In the genomic region with DNA sequence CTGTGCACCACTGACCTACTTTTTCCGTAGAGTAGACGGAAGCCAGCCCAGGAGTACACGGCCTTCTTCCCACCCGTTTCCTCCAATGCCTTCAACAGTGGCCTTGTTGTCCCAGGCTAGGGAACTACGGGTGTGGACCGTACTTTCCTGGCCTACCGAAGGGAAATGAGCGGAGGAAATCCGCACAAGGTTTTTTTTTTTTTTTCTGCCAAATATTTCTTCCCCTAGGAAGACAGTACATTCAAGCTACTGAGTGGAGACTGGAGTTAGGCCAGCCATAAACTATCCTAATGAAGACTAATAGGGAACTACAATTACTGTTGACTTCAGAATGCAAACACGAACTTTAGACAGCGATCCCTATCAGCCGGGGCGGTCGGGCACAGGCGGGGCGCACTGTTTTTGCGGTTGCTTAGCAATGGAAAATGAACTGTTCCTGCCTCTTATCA, we compare ENCODE assay signal across 8 mouse cellular contexts.
A peak's percentile ranks its signal among the peaks of the same experiment; 100 is the strongest.
DNase-seq lines count a peak whose midpoint lies in the region; ATAC-seq lines count a peak whose summit lies in the region.

No protein-coding gene starts in this region.

- no peaks in the 10 kb centered on the region for H3K36me3 ChIP-seq in intestine, embryonic 14.5 days (ENCODE audit: control insufficient read depth, insufficient read depth, low read length)
- H3K36me3 ChIP-seq in liver, embryonic 11.5 days (ENCODE audit: control insufficient read depth, insufficient read depth, low read length): no peaks in the 10 kb centered on the region
- no peaks in the 10 kb centered on the region for H3K36me3 ChIP-seq in stomach, embryonic 15.5 days

- DNase-seq in testis, postnatal 10 days (ENCODE audit: low spot score): peak; percentile 39
- no peak for DNase-seq in testis, postnatal 14 days (ENCODE audit: low spot score)
- DNase-seq in intestine, embryonic 14.5 days (ENCODE audit: low spot score): peak; percentile 65
- DNase-seq in liver, embryonic 11.5 days (ENCODE audit: low spot score): no peak
- DNase-seq in right cerebral cortex, postnatal 36 days (ENCODE audit: low spot score in 2 of 2): no peak
- no peak for DNase-seq in thymus, postnatal 4 days
- no peak for DNase-seq in spleen, adult 18-20 months

- peak overlapping the region; percentile 47; the same call in 1 of the 2 replicates for H3K27ac ChIP-seq in intestine, embryonic 14.5 days (ENCODE audit: low read depth)
- H3K27ac ChIP-seq in liver, embryonic 11.5 days (ENCODE audit: low read depth, low read length): peak overlapping the region; percentile 53
- peak overlapping the region; percentile 62 for H3K27ac ChIP-seq in stomach, embryonic 15.5 days

- H3K27me3 ChIP-seq in intestine, embryonic 14.5 days (replicated peaks; ENCODE audit: control insufficient read depth, insufficient read depth, low read length): no peaks in the 10 kb centered on the region
- H3K27me3 ChIP-seq in liver, embryonic 11.5 days (replicated peaks; ENCODE audit: control insufficient read depth, insufficient read depth, low read length): no peaks in the 10 kb centered on the region
- no peaks in the 10 kb centered on the region for H3K27me3 ChIP-seq in stomach, embryonic 15.5 days (replicated peaks)

- H3K4me1 ChIP-seq in intestine, embryonic 14.5 days (replicated peaks; ENCODE audit: control insufficient read depth, insufficient read depth, low read length): 0 out of 2 replicates have a peak, but pooled peaks cover 3% of the 10 kb centered on the region
- no peaks in the 10 kb centered on the region for H3K4me1 ChIP-seq in liver, embryonic 11.5 days (replicated peaks; ENCODE audit: control insufficient read depth, insufficient read depth, low read length)
- H3K4me1 ChIP-seq in stomach, embryonic 15.5 days: no peaks in the 10 kb centered on the region

- H3K4me2 ChIP-seq in intestine, embryonic 14.5 days (ENCODE audit: low read length): 0 out of 2 replicates have a peak overlapping the region, but pooled peaks have one; percentile 6
- no peak overlapping the region; the same call in 1 of the 2 replicates for H3K4me2 ChIP-seq in liver, embryonic 11.5 days
- no peak overlapping the region for H3K4me2 ChIP-seq in stomach, embryonic 15.5 days

- peak; percentile 58 for ATAC-seq in intestine, embryonic 14.5 days (replicated peaks; ENCODE audit: low FRiP score, low TSS enrichment, low read depth)
- peak; percentile 63 for ATAC-seq in liver, embryonic 11.5 days (replicated peaks; ENCODE audit: low FRiP score)
- ATAC-seq in stomach, embryonic 15.5 days (ENCODE audit: insufficient read depth, low FRiP score, low read depth): peak; percentile 78

- no peak overlapping the region for H3K9ac ChIP-seq in intestine, embryonic 14.5 days (ENCODE audit: low read length)
- no peak overlapping the region for H3K9ac ChIP-seq in liver, embryonic 11.5 days (ENCODE audit: low read depth, low read length)
- H3K9ac ChIP-seq in stomach, embryonic 15.5 days: no peak overlapping the region

- 0 out of 2 replicates have a peak, but pooled peaks cover 2% of the 10 kb centered on the region for H3K9me3 ChIP-seq in intestine, embryonic 14.5 days (ENCODE audit: control insufficient read depth, low read length)
- H3K9me3 ChIP-seq in liver, embryonic 11.5 days (ENCODE audit: control insufficient read depth, low read length): no peaks in the 10 kb centered on the region
- H3K9me3 ChIP-seq in stomach, embryonic 15.5 days: no peaks in the 10 kb centered on the region

- H3K4me3 ChIP-seq in intestine, embryonic 14.5 days (ENCODE audit: low read depth, low read length): no peak overlapping the region
- no peak overlapping the region for H3K4me3 ChIP-seq in liver, embryonic 11.5 days (ENCODE audit: low read depth, low read length)
- no peak overlapping the region for H3K4me3 ChIP-seq in stomach, embryonic 15.5 days (replicated peaks)

- 73% methylated on average over 17 of the region's 17 CpGs for WGBS in intestine, embryonic 14.5 days
- 72% methylated on average over 17 of the region's 17 CpGs for WGBS in liver, embryonic 11.5 days
- 68% methylated on average over 17 of the region's 17 CpGs for WGBS in stomach, embryonic 15.5 days

Comparison
In these comparisons a context has a peak if more than half of its experiments do, and no peak if none do; other contexts are left out.
1. DNase-seq: peak in testis, postnatal 10 days (single experiment) and intestine, embryonic 14.5 days (single experiment); none in testis, postnatal 14 days (single experiment), liver, embryonic 11.5 days (single experiment), right cerebral cortex, postnatal 36 days (0 of 2), thymus, postnatal 4 days (single experiment) and spleen, adult 18-20 months (0 of 2).
2. Peak in every context shown above with its lines, with median percentiles within 50 percentile points of each other: ATAC-seq and H3K27ac ChIP-seq.